Mouse (Mus musculus) E14TG2a.4 (cell line): ENCODE data around the gene Dchs2.

ENCODE experiments used
- CTCF ChIP-seq: conservative IDR thresholded peaks from 2 replicates; pipeline ENCODE4 v1.5.1; 2014; ENCODE audit warnings: low read length
- NANOG ChIP-seq: IDR thresholded peaks from 2 replicates; pipeline ENCODE4 v1.6.1; 2014; ENCODE audit warnings: borderline replicate concordance, low read length, mixed read lengths
- POU5F1 ChIP-seq: IDR thresholded peaks from 2 replicates; pipeline ENCODE4 v1.6.1; 2014; ENCODE audit warnings: low read length, borderline replicate concordance

DNA sequence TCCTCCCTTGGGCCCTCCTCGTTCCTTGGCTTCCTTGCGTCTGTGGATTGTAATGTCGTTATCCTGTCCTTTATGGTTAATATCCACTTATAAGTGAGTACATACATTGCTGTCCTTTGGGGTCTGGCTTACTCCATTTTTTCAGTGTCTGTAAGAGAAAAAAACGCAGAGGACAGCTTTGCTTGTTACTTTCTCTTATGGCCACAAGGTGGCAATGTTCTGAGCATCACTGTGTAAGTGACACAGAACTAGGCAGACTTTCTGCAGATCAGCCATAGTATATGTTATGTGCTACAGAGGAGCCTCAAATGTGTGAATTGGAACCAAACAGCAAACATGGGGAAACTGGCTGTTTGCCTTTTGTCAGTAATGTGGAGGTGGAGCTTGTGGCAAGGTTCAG is 17.6 kb upstream of the Dchs2 start:
- TF ChIP-seq CTCF (peak; percentile 78), NANOG (no peak), POU5F1 (no peak)
